Mouse (Mus musculus) CH12.LX (cell line): ENCODE results near the gene Nampt.

Experiments used
- BHLHE40 ChIP-seq: IDR thresholded peaks from 2 replicates; pipeline ENCODE4 v1.6.1; 2011; ENCODE audit warnings: mild to moderate bottlenecking, low read depth, low read length, improper control_type of control experiment
- CHD2 ChIP-seq: IDR thresholded peaks from 2 replicates; pipeline ENCODE4 v1.6.1; 2011; ENCODE audit warnings: low read length, improper control_type of control experiment
- CTCF ChIP-seq, 2 experiments: IDR thresholded peaks in 1 of 2; conservative IDR thresholded peaks in 1 of 2; 2 replicates each; pipeline ENCODE4 v1.5.1; 2011 to 2012; ENCODE audit warnings: low read depth in 2 of 2, low read length in 2 of 2, improper control_type of control experiment in 1 of 2, inconsistent platforms in 1 of 2, mild to moderate bottlenecking in 1 of 2, moderate library complexity in 1 of 2
- E2F4 ChIP-seq: IDR thresholded peaks from 2 replicates; pipeline ENCODE4 v1.6.1; 2011; ENCODE audit warnings: low read depth, low read length, improper control_type of control experiment; ENCODE audit not compliant: insufficient replicate concordance
- GABPA ChIP-seq: IDR thresholded peaks from 2 replicates; pipeline ENCODE4 v1.6.1; 2012; ENCODE audit warnings: low read depth, low read length, improper control_type of control experiment, inconsistent platforms; ENCODE audit not compliant: insufficient replicate concordance
- MAX ChIP-seq: IDR thresholded peaks from 2 replicates; pipeline ENCODE4 v1.6.1; 2011; ENCODE audit warnings: low read length, improper control_type of control experiment
- POLR2AphosphoS2 ChIP-seq: IDR thresholded peaks from 2 replicates; pipeline ENCODE4 v1.6.1; 2011; ENCODE audit warnings: low read depth, low read length, improper control_type of control experiment
- SIN3A ChIP-seq: IDR thresholded peaks from 2 replicates; pipeline ENCODE4 v1.6.1; 2012; ENCODE audit warnings: low read length, improper control_type of control experiment, inconsistent platforms
- TBP ChIP-seq: conservative IDR thresholded peaks from 2 replicates; pipeline ENCODE4 v1.6.1; 2011; ENCODE audit warnings: low read depth, low read length, improper control_type of control experiment

- no peak for TF ChIP-seq TBP
- TF ChIP-seq POLR2AphosphoS2: no peak
- no peak for TF ChIP-seq CHD2
- TF ChIP-seq MAX: peak; percentile 98
- no peak for TF ChIP-seq CTCF (conservative IDR thresholded peaks at IDR 0.05 in 1 of 2, IDR thresholded peaks at IDR 0.05 in 1 of 2; ENCODE audit: low read depth in 2 of 2, low read length in 2 of 2)
- TF ChIP-seq BHLHE40: peak; percentile 100
- TF ChIP-seq GABPA: no peak
- no peak; the same call in 1 of the 2 replicates for TF ChIP-seq SIN3A
- no peak for TF ChIP-seq E2F4
Observed at GRCm38 (mm10) chr12:32774592-32774991, 44.8 kb upstream of the Nampt start.
